Mouse (Mus musculus) MN1 (cell line): ENCODE data around the gene Slc25a25.

Experiments
- DNase-seq: peaks from one replicate; pipeline ENCODE4 v3.0.0-alpha.2; 2016; ENCODE audit warnings: low spot score

Slc25a25 gene

DNA sequence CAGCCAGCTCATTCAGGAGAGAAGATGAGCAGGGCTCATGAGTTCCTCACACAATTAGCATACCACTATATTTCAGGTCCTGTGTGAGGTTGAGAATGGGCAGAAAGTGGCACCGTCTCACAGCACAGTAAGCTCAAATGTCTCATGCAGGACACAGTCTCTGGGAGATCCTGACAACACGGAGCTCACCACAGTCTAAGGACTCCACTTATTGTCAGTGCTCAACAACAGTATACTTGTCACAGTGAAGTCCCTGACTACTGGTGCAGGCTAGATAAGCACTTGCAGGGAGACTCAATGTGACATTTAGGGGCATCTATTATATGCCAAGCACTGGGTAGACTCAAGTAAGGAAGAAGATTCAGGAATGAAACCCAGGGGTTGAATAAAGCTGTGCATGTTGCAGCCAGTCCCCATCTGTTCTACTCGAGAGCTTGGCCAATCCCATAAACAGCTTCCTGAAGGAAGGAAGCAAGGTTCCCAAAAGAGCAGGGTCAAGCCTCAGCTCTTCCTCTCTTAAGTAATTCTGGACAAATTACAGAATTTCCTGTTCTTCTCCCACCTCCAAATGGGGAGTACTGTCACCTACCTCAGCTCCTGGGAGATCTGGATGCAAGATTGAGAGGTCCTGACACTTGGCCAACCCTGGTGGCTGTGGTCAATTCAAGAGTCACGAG is 21.9 kb downstream of the Slc25a25 start:
- no peak for DNase-seq

DNA sequence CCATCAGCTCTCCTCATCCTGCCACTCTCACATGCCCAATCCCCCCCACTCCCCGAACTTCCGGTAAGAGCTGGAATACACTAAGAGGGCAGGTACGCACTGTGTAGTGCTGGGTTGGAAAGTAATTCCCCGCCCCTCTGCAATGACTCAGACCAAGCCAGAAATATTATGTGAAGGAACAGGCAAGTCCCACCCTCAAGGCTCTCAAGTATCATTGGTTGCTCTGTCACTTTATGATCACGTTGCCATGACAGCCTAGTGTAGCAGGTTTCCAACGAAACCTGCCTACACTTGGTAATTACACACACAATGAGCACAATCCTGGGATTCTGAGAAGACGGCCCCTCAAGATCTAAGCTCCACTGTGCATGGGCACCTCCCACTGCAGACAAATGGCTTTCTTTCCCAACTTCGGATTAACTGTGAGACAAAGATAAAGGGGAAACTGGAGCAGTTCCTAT is 23.0 kb downstream of the Slc25a25 start:
- peak; percentile 84 for DNase-seq

DNA sequence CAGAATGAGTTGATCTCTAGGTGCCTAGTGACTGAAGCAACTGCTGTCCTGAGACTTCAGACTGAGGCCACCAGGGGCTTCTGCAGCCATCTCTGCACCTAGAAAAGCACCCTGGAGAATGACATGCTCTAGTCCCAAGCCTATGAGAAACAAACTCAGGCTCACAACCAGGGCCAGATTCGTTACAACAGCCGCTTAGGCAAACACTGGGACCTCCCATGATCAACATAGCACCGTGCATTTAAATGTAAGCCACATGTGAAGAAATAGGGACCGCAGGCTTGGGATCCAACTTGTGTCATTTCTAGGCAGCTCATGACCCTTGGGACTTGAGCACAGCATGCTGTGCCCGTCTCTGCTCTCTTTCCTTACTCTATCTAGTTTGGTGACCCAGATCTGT is 23.5 kb downstream of the Slc25a25 start:
- no peak for DNase-seq

DNA sequence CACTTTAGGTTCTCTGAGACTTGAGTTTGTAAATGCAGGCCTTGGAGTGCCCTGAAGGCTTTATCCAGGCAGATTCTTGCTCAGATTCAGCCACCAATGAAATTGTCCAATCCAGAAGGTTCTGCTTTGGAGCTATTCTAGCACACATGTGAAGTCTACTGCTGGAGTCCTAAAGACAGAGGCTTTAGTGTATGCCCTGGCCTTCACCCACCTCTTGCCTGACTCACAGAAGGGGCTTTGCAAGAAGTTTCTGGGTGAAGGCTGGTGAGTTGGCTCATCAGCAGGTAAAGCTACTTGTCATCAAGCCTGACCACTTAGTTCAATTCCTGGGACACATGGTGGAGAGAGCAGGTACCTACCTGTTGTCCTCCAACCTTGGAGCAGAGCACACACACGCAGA is 25.1 kb downstream of the Slc25a25 start:
- DNase-seq: no peak

DNA sequence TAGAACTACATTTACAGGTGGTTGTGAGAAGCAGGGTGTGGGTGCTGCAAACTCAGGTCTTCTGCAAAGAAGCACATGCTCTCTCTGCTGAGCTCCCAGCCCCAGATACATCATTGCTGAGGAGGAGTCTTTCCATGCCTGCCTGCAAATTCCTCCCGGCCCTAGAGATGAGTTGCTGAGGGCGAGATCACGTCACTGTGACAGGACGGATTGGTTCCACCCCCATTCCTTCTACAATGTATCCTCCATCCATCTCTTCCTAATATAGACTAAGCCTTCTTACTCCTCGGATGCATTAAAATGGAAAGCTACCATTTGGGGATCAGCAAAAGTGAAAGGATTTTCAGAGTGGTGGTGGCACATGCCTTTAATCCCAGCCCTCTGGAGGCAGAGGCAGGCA is 25.7 kb downstream of the Slc25a25 start:
- DNase-seq: no peak

DNA sequence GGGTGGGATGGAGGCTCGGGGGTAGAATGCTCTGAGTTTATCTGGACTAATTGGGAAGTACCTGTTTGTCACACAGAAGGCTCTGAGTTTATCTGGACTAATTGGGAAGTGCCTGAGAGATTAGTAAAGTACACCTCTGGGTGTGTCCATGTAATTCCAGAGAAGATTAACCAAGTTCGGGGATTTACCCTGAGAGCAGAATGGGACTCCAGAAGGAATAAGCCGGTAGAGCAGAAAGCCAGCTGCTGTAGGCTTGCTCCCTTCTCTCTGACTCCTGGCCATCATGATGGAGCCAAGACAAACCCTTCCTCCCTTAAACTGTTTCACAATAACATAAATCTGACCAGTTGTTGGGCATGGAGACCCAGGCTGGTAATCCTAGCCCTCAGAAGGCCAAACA is 26.4 kb downstream of the Slc25a25 start:
- no peak for DNase-seq

DNA sequence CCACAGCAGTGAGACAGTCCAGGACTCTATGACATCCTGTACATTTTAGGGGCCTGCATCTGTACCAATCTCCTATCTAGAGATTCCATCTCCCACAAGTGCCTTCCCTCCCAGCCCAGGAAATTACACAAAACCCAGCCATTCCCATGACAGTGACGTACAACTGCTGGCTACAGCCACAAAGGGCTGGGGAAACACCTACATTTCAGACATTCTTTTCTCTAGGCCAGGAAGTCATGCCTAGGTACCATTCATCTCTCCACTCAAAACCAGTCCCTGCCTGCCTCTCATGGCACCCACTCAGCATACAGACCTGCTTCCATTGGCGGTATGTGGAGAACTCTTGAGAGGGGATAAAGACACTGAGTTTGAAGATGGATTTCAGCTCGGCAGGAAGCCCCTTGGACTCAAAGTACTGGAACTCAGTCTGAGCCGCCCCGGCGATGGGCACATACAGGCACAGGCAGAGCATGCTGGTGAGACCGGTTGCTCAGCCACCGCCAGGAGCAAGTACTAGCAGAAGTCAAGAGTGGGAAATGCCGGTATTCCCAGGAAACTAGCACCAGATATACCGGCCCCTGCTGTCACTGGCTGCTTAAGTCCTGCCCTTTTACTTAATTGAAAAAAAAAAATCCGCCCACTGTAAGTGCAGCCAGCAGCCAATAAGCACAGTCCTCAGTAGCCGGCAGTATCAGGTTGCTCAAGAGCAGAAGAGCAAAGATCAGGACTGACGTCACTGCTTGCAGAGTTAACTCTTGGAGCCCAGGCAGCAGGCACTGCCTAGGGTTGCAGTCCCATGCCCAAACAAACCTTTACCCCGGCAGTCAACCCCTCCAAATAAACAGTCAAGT is 27.5 kb downstream of the Slc25a25 start:
- DNase-seq: peak; percentile 89

DNA sequence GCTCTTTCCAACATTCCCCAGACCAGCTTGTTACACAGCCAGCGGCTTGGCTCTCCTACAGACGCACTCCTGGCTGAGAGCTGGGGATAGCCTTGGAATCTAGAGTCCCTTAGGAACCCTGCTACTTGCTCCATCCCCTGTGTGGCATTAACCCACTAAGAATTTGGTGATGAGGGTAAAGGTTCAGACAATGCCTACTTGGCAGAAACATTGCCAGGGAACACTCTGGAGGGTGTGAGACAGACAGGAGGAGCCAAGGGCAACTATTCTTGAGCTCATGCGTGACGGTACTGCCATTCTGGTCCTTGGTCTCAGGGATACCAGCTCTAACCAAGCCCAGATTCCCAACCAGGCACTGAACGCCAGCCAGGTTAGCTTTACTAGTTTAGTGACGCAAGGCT is 29.4 kb downstream of the Slc25a25 start:
- no peak for DNase-seq

DNA sequence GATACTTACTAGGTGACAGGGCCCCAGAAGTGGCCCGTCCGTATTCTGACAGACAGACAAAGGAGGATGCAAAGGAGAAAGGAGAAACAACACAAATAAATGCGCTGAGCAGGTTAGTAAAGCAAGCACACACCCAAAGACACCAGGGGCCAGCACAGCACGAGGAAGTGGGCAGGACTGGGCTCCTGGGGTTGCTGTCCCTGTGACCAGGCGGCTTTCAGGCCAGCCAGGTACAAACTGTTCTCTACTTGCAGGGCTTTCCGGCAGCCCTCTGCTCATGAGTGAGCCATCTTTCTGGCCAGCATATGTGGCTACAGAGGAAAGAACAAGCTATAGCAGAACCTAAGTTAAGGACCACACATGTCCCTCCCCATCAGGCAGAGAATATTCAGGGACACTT is 30.6 kb downstream of the Slc25a25 start:
- no peak for DNase-seq

DNA sequence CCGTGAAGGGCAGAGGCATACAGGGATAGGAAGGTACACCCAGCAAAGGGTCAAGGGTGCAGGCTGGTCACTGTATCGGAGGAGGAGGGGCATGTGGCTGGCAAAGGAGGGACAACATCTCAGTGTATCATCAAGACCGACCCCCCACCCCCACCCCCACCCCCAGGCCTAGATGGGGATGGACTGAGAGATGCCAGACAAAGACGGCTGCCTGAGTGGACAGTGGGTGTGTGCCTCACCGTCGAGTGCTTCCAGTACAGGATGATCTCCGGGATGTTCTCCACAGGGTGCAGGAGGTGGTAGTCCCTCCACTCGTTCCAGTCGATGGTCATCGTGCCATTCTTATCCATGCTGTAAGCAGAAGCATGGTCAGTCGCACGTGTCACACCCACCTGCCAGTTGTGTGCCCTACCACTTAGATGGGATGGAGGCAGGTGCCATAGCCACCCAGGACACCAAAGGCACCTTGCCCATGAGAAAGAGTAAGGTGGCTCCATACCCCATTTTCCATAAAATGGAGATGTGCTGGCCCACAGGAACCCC is 31.1 kb downstream of the Slc25a25 start:
- DNase-seq: no peak

DNA sequence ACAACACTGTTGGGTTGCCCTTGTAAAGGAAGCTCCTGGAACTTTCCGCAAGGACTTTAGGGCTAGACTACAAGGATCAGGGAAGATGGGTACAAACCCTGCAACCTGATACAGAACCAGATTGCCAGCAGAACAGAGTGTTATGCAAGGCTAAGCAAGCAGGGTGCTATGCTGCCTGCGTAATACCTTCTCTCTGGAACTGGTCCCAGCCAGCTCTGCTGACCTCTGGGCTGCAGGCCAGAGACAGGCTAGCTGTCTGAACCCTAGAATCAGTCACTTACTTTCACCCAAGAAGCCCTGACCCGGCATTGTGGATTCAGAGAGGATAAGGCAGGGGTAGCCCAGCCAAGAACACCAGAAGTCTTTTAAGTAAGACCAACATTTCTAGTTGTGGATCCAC is 31.9 kb downstream of the Slc25a25 start:
- DNase-seq: peak; percentile 56

DNA sequence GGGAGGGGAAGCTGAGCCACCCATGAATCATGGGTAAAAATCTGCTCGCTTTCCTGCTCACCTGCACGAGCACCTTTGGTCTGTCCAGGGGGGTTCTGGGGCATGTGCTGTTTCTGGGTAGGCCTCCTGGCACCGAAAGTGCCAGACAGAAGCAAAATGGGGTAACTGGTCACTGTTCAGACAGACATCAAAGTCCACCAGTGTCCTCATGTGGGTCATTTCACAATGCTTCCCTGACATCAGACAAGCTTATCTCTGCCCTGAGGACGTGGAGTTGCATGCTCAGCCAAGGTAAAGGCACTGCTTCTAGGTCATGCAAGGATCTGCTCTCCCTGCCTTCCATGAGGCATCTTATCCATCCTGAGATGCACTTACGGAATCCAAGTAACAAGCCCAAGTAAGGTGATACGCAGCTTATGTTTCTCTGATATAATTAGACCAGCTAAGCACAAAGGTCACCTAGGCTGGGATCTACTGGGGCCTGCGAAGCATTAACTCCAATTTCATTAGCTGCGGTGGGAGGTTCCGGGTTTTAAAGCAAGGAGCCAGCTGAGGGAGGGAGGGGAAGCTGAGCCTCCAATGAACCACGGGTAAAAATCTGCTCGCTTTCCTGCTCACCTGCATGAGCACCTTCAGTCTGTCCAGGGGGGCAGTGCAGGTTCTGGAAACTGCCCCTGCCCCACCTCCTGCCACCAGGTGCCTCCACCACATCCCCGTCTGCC is 32.7 kb downstream of the Slc25a25 start:
- no peak for DNase-seq

DNA sequence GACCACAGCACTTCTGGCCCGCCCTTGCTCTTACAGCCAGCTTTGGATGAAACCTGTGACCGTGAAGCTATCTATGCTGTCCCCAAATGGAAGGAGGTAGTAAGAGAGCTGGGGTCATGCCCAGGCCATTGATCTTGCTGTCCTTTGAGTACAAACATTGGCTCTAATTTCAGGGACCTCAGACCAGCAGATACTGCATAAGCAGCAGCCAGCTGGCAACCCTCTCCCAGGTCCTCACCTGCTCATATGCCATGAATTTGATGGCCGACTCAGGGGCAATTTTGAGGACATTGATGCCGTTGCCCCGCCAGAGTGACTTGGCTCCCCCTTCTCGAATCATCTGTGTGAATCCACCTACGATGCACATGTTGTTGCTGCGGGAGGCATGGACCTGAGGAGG is 33.8 kb downstream of the Slc25a25 start:
- no peak for DNase-seq

DNA sequence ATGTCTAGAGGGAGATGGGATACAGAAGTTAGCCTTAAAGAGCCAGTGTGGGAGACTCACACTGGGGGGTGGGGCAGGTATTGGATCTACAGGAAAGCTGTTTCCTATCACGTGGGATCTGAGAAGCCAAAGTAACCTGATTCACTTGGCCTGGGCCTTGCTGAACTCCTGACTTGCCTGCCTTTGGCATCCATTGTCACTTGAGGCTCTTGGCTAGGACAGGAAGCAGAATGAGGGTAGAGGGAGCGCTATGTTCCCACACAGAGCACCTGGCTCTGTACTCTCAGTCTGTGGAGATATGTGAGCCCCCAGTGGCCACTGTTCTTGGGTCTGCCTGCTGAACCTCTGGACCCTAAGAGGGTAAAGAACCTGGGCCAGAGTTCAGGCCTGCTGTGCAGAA is 34.7 kb downstream of the Slc25a25 start:
- DNase-seq: no peak

DNA sequence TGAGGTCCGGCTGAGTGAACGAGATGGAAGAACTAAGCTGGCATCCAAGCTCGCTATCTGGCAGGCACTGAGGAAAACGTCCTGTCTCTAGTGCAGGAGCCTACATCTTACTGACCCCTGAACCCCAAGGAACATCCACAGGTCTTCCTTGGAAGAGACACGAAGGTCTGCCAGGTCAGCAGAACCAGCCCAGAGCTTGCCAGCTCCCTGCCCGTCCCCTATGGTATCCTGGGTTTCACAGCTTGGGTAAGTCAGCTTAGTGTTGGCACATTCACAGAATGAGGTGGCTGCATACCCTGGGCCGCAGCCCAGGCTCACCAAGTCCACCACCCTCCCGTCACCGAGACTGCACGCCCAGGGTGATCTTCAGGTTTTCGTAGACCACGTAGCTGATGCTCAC is 35.4 kb downstream of the Slc25a25 start:
- no peak for DNase-seq

DNA sequence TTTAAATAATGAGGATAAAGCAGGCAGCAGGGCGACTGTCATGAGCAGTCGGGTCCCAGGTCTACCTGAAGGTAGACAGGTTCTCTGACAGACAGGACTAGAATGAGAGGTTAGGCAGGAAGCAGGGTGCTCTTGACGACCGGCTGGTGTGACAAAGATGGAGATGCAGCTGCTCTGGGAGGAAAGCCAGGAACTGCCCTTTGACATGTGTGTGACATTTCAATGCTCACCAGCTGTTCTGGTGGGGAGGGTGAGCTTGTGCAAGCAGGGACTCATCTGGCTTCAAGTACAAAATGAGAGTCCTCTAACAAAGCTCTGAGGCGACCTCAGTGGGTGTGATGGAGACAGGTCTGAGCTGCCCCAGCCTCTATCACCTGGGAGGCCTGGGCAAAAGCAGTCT is 37.3 kb downstream of the Slc25a25 start:
- no peak for DNase-seq

DNA sequence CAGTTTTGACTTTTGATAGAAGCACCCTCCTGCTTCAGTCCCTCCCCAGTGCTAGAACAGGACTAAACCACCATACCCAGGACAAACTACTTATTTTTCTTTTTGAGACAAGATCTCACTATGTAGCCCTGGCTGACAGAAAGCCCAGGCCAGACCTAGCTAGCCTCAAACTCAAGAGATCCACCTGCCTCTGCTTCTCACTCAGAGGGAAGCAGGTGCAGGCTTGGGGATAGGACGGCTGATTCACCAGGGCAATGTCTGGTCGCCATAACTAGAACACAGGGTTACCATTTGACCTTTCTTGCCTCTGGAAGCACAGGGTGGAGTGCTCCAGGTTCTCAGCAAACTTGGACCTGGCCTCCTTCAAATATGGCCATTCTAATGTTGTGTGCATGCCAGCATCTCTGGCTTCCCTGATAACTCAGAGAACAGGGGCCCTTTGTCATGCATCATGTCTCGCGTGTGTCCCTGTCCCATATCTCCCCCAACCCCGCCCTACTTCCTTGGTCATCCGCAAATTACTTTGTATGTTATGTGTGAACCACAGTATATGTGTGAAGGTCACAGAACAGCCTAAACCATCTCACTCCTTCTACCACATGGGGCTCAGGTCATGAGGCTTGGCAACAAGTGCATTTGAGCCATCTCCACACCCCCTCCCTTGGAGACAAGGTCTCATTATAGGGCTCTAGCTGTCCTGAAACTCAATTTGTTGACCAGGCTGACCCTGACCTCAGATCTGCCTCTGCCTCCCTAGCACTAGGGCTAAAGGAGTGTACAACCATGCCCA is 38.3 kb downstream of the Slc25a25 start:
- DNase-seq: no peak

DNA sequence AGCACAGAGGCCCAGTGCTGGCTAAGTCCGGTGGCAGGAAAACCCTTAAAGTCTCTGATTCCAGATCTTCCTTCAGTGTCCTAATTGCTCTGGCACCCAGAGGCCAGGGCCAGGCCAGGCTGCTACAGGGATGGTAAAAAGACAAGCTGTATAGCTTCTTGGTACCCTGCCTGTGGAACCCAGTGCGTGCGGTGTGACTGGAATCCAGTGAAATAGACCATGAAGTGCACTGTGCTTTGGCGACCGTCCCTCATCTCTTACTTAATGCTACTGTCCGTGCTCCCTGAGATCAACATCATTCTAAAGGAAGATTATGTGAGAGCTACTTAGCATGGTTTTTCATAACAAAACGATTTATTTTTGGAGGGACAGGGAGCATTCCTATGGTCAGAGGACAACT is 39.8 kb downstream of the Slc25a25 start:
- no peak for DNase-seq

DNA sequence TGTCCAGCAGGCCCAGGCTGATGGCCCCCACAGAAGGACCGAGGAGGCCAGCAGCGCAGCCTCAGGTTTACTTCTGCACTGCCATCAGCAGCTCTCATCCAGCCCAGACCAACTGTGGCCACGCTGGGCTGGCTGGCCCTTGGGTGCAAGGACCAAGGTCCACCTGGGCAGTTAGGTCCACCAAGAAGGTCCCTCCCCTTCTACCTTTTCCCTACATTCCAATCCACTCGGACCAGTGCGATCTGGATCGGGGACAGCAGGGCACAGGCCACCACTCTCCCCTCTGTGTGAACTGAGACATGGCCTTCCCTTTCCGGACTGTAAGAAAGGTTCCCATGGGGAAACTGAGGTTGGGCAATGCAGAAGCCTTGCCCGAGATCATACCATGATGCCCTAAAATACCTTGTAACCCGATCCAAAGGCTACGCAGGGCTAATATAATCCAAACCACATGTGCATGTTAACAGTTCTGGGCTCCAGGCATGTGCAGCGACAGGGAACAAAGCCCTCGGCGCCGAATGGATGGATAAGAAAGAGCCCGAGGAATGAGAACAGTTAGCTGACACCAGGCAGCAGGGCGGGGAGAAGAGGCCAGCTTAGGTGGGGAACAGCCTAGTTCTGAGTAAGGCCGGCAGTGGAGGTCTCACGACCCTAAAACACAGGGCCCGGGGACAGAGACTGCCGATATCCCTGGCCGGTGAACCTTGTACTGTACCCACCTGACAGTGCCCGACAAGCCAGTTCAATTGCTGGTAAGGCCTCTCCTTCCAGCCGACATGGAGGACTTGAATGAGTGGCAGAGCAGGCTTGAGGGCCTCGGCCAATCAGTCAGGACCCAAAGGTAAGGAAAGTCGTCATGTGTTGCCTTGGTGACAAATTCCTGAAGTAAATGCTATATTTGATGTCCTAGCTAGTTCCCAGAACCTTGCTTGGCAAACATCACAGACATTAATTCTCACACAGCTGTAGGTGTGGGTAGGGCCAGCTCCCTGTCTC is 42.5 kb downstream of the Slc25a25 start:
- no peak for DNase-seq

DNA sequence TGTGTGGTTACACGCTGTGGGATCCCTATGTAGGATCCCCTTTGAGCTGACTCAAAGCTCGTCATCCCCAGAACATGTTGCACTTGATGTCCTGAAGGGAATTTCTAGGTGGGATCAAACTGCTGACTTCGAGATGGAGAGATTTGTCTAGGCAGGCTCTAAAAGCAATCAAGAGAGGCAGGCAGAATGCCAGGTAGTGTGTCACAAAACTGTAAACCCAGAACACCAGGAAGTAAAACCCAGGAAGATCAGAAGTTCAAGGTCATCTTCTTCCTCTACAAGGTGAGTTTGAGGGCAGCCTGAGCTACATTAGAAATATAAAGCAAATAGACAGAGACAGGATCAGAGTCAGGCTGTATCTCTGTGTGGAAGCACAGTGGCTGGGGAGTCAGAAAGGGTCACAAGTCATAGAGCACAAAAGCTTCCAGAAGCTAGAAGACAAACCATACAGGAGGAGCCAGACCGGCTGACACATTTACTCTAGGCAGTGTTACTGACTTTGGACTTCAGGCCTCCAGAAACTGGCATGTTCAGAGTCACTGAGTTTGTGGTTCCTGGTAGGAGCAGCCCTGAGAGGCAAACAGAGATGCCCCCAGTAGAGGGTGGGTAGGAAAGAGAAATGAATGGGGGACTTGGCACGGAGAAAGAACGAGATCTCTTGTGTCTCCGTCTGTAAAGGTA is 44.0 kb downstream of the Slc25a25 start:
- no peak for DNase-seq
